Mouse (Mus musculus): ENCODE data around the gene Gm42878.

GRCm38 (mm10) chr5:121549196-121549595 is 3.9 kb upstream of the Gm42878 start:
- TF ChIP-seq POLR2A (IDR thresholded peaks at IDR 0.05; ENCODE audit: low read depth, low read length), result no peak
- no peak for TF ChIP-seq CTCF (conservative IDR thresholded peaks at IDR 0.05; ENCODE audit: insufficient read depth, insufficient read length, low read depth, low read length)
